Mouse (Mus musculus) liver, embryonic 14.5 days (tissue): Measurements from ENCODE around the gene Mbtd1. TPM values are rescaled to one million over a fixed set of nuclear protein-coding genes. Genes with fewer than 3 reads are reported as not detected.

Source experiments
- ATAC-seq: fragments of 200-750 bp; cut with Nextera tagmentation; 2 replicates; pipeline ENCODE4 v1.8.0; 2017; ENCODE audit warnings: moderate number of reproducible peaks, mild to moderate bottlenecking, moderate library complexity; ENCODE audit not compliant: insufficient read depth
- DNase-seq, 3 experiments: peaks; one replicate each; pipeline ENCODE4 v3.0.0-alpha.2; 2012 to 2013; ENCODE audit warnings: low read depth in 3 of 3, low spot score in 3 of 3
- H3K27ac ChIP-seq: fragments of 300-500 bp; sonication (generic); 2 replicates; pipeline ENCODE4 v1.5.1; 2014; ENCODE audit warnings: moderate library complexity, mild to moderate bottlenecking, control low read depth, inconsistent platforms
- H3K27me3 ChIP-seq: fragments of 300-500 bp; sonication (generic); 2 replicates; pipeline ENCODE4 v1.6.1; 2014; ENCODE audit warnings: mild to moderate bottlenecking, low read length, moderate library complexity; ENCODE audit not compliant: control insufficient read depth, insufficient read depth
- H3K36me3 ChIP-seq: fragments of 300-500 bp; sonication (generic); replicated peaks from 2 replicates; pipeline ENCODE4 v1.6.1; 2014; ENCODE audit warnings: low read depth; ENCODE audit not compliant: control insufficient read depth, insufficient read depth
- H3K4me1 ChIP-seq, 2 experiments: fragments of 200-500 bp in 1 of 2; fragments of 300-500 bp in 1 of 2; sonication (generic) in 1 of 2; replicated peaks; 2 replicates each; pipeline ENCODE4 v1.6.1; 2012 to 2014; ENCODE audit warnings: antibody characterized with exemption in 1 of 2, inconsistent platforms in 1 of 2, low read length in 1 of 2; ENCODE audit not compliant: control insufficient read depth in 2 of 2, insufficient read depth in 2 of 2
- H3K4me2 ChIP-seq: fragments of 300-500 bp; sonication (generic); 2 replicates; pipeline ENCODE4 v1.6.1; 2014; ENCODE audit warnings: low read depth, mild to moderate bottlenecking, control low read depth, moderate library complexity
- H3K4me3 ChIP-seq, 2 experiments: fragments of 200-500 bp in 1 of 2; fragments of 300-500 bp in 1 of 2; sonication (generic) in 1 of 2; 2 replicates each; pipeline ENCODE4 v1.5.1; 2012 to 2014; ENCODE audit warnings: low read depth in 2 of 2, low read length in 2 of 2, mild to moderate bottlenecking in 2 of 2, control low read depth in 1 of 2, inconsistent platforms in 1 of 2, moderate library complexity in 1 of 2; ENCODE audit not compliant: insufficient read depth in 1 of 2
- H3K9ac ChIP-seq: fragments of 300-500 bp; sonication (generic); replicated peaks from 2 replicates; pipeline ENCODE4 v1.6.1; 2014; ENCODE audit warnings: mild to moderate bottlenecking, control low read depth, moderate library complexity
- H3K9me3 ChIP-seq: fragments of 300-500 bp; sonication (generic); 2 replicates; pipeline ENCODE4 v1.6.1; 2016; ENCODE audit warnings: low read length, mixed read lengths; ENCODE audit not compliant: control insufficient read depth
- CTCF ChIP-seq: IDR thresholded peaks from 2 replicates; pipeline ENCODE4 v1.5.1; 2016; ENCODE audit warnings: antibody characterized with exemption, low read depth, control low read depth
- EP300 ChIP-seq: IDR thresholded peaks from 2 replicates; pipeline ENCODE4 v1.6.1; 2016; ENCODE audit warnings: antibody characterized with exemption, low read depth
- WGBS: fragments of 180-500 bp; shearing (Covaris S2); extraction: QIAGEN DNeasy Blood & Tissue Kit; methylation state at CpG from one replicate; pipeline ENCODE4 v1.1.7; 2014; ENCODE audit not compliant: insufficient replicate concordance; 5-methylcytosine and 5-hydroxymethylcytosine counted together
- polyA plus RNA-seq, 2 experiments: library from polyadenylated mRNA; depleted of rRNA in 1 of 2; stranded (reverse) in 1 of 2; unstranded in 1 of 2; fragments of >200 nt; fragmentation: Nextera tagmentation in 1 of 2; extraction: Ambion mirVana in 1 of 2; gene quantifications; 2 replicates each; pipeline versions ENCODE4 v1.2.1 to v1.2.3; 2012 to 2014

Mbtd1 gene
- polyA plus RNA-seq (2012; rRNA removed): 4.0 and 5.8 TPM in 2 replicates
- 3.7 and 3.9 TPM in 2 replicates for polyA plus RNA-seq (2014; fragmentation: Nextera tagmentation; extraction: Ambion mirVana)

GRCm38 (mm10) chr11:93885572-93886410 is at the start of gene Mbtd1, which contains the start of gene Utp18:
Gene Mbtd1 (plus strand): TSS chr11:93885852.
Gene Utp18 (minus strand): TSS chr11:93885766.
- Histone ChIP-seq H3K36me3 (no peaks in the 10 kb centered on the region; the same call in 1 of the 2 replicates), H3K27ac (peak within 1 kb of the TSS; percentile 82), H3K4me1 (peaks cover 10 to 13% of the 10 kb centered on the region in 2 experiments), H3K4me3 (peak within 1 kb of the TSS; percentile 87 to 93), H3K27me3 (no peaks in the 10 kb centered on the region), H3K9me3 (no peaks in the 10 kb centered on the region), H3K9ac (peak within 1 kb of the TSS; percentile 97), H3K4me2 (peak within 1 kb of the TSS; percentile 98)
- under 1% methylated on average over 80 of the region's 83 CpGs for WGBS
- ATAC-seq (peak; percentile 93), DNase-seq (peak; percentile 89)
- no peak for TF ChIP-seq CTCF

- whole genome bisulfite sequencing: 31% methylated on average over 2 of the region's 2 CpGs
- Histone ChIP-seq H3K9ac (no peak overlapping the region), H3K27me3 (no peaks in the 10 kb centered on the region), H3K4me1 (no peaks in the 10 kb centered on the region), H3K36me3 (no peaks in the 10 kb centered on the region), H3K27ac (no peak overlapping the region), H3K9me3 (no peaks in the 10 kb centered on the region), H3K4me3 (no peak overlapping the region), H3K4me2 (no peak overlapping the region)
- no peak for TF ChIP-seq CTCF
- no peak for TF ChIP-seq EP300
- DNase-seq (no peak), ATAC-seq (no peak)
Observed at GRCm38 (mm10) chr11:93847342-93847741, 38.3 kb upstream of the Mbtd1 start.

GRCm38 (mm10) chr11:93852546-93852945 is 33.1 kb upstream of the Mbtd1 start:
- H3K4me3 ChIP-seq: no peak overlapping the region
- H3K4me2 ChIP-seq: no peak overlapping the region
- no peaks in the 10 kb centered on the region for H3K36me3 ChIP-seq
- DNase-seq (no peak), ATAC-seq (no peak)
- H3K9me3 ChIP-seq: no peaks in the 10 kb centered on the region
- H3K27me3 ChIP-seq: no peaks in the 10 kb centered on the region
- H3K27ac ChIP-seq: no peak overlapping the region
- TF ChIP-seq CTCF (no peak), EP300 (no peak)
- H3K4me1 ChIP-seq: no peaks in the 10 kb centered on the region
- no peak overlapping the region for H3K9ac ChIP-seq
- 55% methylated on average over 3 of the region's 3 CpGs for WGBS

- ATAC-seq (no peak), DNase-seq (peak; percentile 13 to 19 (median 16))
- H3K27ac ChIP-seq: no peak overlapping the region
- no peak overlapping the region for H3K9ac ChIP-seq
- 3% methylated on average over 6 of the region's 6 CpGs for WGBS
- no peak overlapping the region for H3K4me3 ChIP-seq
- no peaks in the 10 kb centered on the region for H3K9me3 ChIP-seq
- TF ChIP-seq CTCF (peak; percentile 75), EP300 (no peak)
- no peaks in the 10 kb centered on the region for H3K4me1 ChIP-seq
- no peaks in the 10 kb centered on the region for H3K36me3 ChIP-seq
- H3K27me3 ChIP-seq: no peaks in the 10 kb centered on the region
- H3K4me2 ChIP-seq: no peak overlapping the region
Observed at GRCm38 (mm10) chr11:93856284-93856955, 29.2 kb upstream of the Mbtd1 start.
